Mouse (Mus musculus): ENCODE measurements around the gene D430041D05Rik.

DNA sequence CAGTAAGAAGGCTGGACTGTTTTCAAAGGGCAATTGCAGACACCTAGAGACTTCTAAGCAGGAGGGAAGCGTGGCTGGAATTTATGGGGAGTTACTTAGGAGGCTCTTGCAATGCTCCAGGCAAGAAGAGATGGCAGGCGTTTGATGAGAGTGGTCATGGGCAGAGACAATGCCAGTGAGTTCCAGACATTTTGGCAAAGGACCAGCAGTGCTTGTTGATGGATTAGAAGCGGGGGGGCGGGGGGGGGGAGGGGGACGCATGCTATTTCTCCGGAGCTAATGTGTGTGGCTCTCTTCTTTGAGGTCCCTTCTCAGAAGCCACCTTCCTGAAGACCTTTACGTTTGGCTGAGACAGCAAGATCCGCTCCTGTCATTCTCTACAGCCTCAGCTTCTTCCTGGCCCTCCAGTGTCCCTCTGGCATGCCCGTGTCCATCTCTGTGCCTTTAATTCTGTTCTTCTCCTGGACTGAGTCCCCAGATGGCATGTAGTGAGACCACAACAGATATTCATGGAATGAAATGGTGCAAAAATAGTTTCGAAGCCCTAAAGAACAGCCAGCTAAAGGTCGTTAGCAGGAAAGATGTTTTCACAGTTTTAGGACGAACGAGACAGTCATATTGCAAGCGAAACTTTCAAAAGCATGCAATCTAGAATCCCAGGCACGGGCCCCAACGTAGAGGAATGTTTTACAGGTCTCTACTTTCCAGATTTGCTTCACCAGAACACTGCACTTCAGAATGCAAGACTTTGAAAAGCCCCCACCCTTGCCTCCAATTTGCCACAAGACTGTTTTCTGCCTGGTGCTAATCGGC is 234.4 kb downstream of the D430041D05Rik start:
- TF ChIP-seq GATA1 (IDR thresholded peaks at IDR 0.05; ENCODE audit: borderline replicate concordance, low read length) (no peak), FLI1 (IDR thresholded peaks at IDR 0.05; ENCODE audit: low read length) (no peak)
